Mouse (Mus musculus) stomach, adult 2 months (tissue): ENCODE results near the gene Ggn. TPM values are rescaled to one million over a fixed set of nuclear protein-coding genes. Genes with fewer than 3 reads are reported as not detected.

Source experiments
- polyA plus RNA-seq: library from polyadenylated mRNA; depleted of rRNA; stranded (reverse); fragments of >200 nt; gene quantifications from 2 replicates; pipeline ENCODE4 v1.2.3, GENCODE M21; 2012; rRNA removed

Ggn gene
- polyA plus RNA-seq, result 0.84 and 1.0 TPM in 2 replicates

GRCm38 (mm10) chr7:29170066-29170754, at the start of gene Ggn, which contains the start of gene Spred3:
Gene Ggn (plus strand): TSS chr7:29170210.
Gene Spred3 (minus strand): TSS chr7:29170411.

GRCm38 (mm10) chr7:29124970-29125369, 45.0 kb upstream of the Ggn start, which contains the start of gene Ryr1:
Gene Ryr1 (minus strand): TSS chr7:29125179.

GRCm38 (mm10) chr7:29134693-29135386, 35.2 kb upstream of the Ggn start, which contains the start of gene Rasgrp4:
Gene Rasgrp4 (plus strand): TSS chr7:29134851.

GRCm38 (mm10) chr7:29155838-29156782, 13.9 kb upstream of the Ggn start, which contains the start of gene Fam98c:
Gene Fam98c (minus strand): TSS chr7:29156234.

GRCm38 (mm10) chr7:29180077-29180853, 10.3 kb downstream of the Ggn start, which contains the start of gene Psmd8:
Gene Psmd8 (minus strand): TSS chr7:29180701.

GRCm38 (mm10) chr7:29213675-29214082, 43.7 kb downstream of the Ggn start, which contains the start of gene Catsperg1:
Gene Catsperg1 (minus strand): TSS chr7:29214035.

Other genes starting within 250 kb of the Ggn start
- gene Actn4, start 207.9 kb upstream of the Ggn start, polyA plus RNA-seq, result 295 and 310 TPM in 2 replicates
- 86.0 and 100 TPM in 2 replicates for gene Eif3k, start 188.3 kb upstream of the Ggn start, polyA plus RNA-seq
- 1.3 and 2.2 TPM in 2 replicates for gene Map4k1, start 188.2 kb upstream of the Ggn start, polyA plus RNA-seq
- gene Ryr1, start 45.0 kb upstream of the Ggn start, polyA plus RNA-seq, result 2.1 and 2.3 TPM in 2 replicates
- gene Rasgrp4, start 35.4 kb upstream of the Ggn start, polyA plus RNA-seq, result 1.7 and 2.1 TPM in 2 replicates
- gene Fam98c, start 14.0 kb upstream of the Ggn start, polyA plus RNA-seq, result 23.6 and 35.1 TPM in 2 replicates
- 1.9 and 2.1 TPM in 2 replicates for gene Spred3, start 201 bp downstream of the Ggn start, polyA plus RNA-seq
- 58.0 and 58.4 TPM in 2 replicates for gene Psmd8, start 10.5 kb downstream of the Ggn start, polyA plus RNA-seq
- 0.23 and 0.53 TPM in 2 replicates for gene Catsperg1, start 43.8 kb downstream of the Ggn start, polyA plus RNA-seq
- gene Kcnk6, start 62.3 kb downstream of the Ggn start, polyA plus RNA-seq, result 42.1 and 45.1 TPM in 2 replicates
- gene Yif1b, start 68.1 kb downstream of the Ggn start, polyA plus RNA-seq, result 69.2 and 106 TPM in 2 replicates
- gene 2200002D01Rik, start 78.3 kb downstream of the Ggn start, polyA plus RNA-seq, result 51.1 and 60.9 TPM in 2 replicates
- 427 and 890 TPM in 2 replicates for gene Spint2, start 111.7 kb downstream of the Ggn start, polyA plus RNA-seq
- gene Ppp1r14a, start 119.1 kb downstream of the Ggn start, polyA plus RNA-seq, result 18.9 and 33.1 TPM in 2 replicates
- 0.30 and 0.56 TPM in 2 replicates for gene Dpf1, start 133.7 kb downstream of the Ggn start, polyA plus RNA-seq